Mouse (Mus musculus) heart, postnatal 14 days (tissue): ENCODE data around the gene Urod. TPM values are rescaled to one million over a fixed set of nuclear protein-coding genes. Genes with fewer than 3 reads are reported as not detected.

ENCODE experiments used
- DNase-seq, 2 experiments: peaks; one replicate each; pipeline ENCODE4 v3.0.0; 2021 to 2022
- intact Hi-C: fragments of 180-260 bp; cut with DNase I; formaldehyde crosslinking; loops from one replicate; pipeline ENCODE4 v1.15.1; 2025
- long read RNA-seq, 2 experiments: library from polyadenylated mRNA; stranded (forward); transcript quantifications; one replicate each; pipeline ENCODE4 v2.0.0; 2021
- total RNA-seq, 2 experiments: library from RNA; stranded (reverse); gene quantifications; 2 replicates each; pipeline ENCODE4 v1.2.3; 2021

The Urod gene
- total RNA-seq = 100 to 1,000 TPM in 1 of 2 experiments, 10 to 100 TPM in 1; 92.7 to 106 TPM
- long read RNA-seq, experiment 1, transcript Urod-201 (10 exons, 1,489 nt) = major isoform, 108 of 124 reads
- long read RNA-seq, experiment 1, partial matches to known transcripts = 12 of 124 reads
- long read RNA-seq, experiment 1, other reads (novel, unspliced or antisense) = 4 of 124 reads
- long read RNA-seq, experiment 2, transcript Urod-201 (10 exons, 1,489 nt) = major isoform, 111 of 142 reads
- long read RNA-seq, experiment 2, partial matches to known transcripts = 24 of 142 reads
- long read RNA-seq, experiment 2, other reads (novel, unspliced or antisense) = 7 of 142 reads

DNA sequence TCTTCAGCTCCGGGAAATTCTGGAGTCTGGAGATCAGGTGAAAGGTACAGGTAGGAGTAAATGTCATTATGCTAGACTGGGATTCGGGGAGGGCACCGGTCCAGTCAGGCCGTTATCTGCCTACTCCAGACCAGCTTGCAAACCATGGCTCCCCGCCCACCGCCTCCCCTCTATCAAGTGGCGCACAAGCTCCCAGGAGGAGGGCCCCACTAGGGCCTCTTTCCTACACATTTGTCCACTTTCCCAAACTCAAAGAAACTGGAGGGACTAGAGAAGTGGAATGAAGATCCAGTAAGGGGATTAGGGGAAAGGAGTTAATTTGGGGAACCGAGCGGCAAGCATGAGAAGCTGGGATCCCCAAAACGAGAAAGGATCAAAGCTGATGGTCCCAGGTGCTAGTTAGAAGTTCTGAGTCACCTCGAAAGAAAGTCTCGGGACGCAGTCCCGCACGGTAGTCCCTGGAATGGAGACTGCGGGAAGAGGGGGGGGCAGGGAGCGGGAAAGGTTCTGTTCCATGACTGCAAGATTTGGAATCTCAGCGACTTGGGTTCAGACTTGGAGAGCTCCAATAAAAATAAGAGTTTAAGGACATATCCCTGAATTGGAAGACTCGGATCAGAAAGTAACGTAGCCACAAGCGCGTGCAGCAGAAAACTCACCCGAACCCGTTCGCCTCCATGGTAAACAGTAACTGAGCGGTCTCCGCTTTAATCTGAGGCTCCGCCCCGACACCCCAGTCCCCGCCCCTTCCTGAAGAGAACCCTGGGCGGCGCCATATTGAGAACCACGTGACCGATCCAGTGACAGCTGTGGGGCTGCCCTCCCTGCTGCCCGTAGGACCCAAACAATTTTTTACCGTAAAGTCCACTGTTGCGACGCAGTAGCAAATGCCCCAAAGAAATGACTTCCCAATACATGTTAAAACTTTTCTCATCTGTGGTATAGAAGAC is at the start of gene Urod:
Urod (minus strand) TSS at position 742 of the 950 bp plus-strand sequence.
- DNase-seq = peak; percentile 92 to 94
- intact Hi-C loops = loop anchor here (5.0 kb wide), 1 partner anchor 272 kb away; the partner anchor contains the start of gene Tesk2

DNA sequence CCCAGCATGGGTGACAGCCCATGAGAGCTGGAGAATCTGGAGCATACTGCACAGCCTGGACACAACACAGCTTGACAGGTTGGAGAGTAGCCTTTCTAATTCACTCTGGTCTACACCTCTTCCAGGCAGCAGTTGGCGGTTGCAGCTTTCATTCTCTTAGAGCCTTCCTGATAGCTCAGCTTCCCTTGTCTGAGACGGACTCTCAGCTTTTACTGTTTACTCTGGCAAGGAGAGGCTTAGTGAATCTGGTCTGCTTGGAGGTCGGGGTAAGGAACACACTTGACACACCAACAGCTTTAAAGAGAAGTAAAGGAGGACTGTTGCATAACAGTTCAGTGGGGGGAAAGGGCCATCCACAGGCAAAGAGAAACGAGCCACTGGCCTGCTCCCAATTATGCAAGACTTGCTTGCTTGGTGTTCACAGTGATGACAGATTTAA is 47.1 kb upstream of the Urod start:
- intact Hi-C loops = no loop called here
- DNase-seq = peak; percentile 66 to 76

DNA sequence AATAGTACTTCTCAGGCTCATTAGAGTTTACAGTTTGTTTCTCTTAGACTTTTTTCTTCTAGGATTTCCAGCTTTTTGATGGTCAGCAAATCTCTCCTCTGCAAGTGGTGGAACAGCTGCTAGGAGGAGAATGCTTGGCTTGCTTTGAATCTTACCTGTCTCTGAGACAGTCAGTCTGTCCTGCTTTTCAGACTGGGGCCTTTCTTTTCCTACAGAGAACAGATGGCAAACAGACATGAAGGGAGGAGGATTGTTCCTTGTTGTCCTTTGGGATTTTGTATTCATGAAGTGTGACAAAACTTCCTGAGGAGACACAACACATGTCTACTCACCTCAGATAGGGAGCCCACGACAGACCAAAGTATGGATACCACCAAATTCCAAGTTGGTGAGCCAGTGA is 46.6 kb upstream of the Urod start:
- intact Hi-C loops = no loop called here

DNA sequence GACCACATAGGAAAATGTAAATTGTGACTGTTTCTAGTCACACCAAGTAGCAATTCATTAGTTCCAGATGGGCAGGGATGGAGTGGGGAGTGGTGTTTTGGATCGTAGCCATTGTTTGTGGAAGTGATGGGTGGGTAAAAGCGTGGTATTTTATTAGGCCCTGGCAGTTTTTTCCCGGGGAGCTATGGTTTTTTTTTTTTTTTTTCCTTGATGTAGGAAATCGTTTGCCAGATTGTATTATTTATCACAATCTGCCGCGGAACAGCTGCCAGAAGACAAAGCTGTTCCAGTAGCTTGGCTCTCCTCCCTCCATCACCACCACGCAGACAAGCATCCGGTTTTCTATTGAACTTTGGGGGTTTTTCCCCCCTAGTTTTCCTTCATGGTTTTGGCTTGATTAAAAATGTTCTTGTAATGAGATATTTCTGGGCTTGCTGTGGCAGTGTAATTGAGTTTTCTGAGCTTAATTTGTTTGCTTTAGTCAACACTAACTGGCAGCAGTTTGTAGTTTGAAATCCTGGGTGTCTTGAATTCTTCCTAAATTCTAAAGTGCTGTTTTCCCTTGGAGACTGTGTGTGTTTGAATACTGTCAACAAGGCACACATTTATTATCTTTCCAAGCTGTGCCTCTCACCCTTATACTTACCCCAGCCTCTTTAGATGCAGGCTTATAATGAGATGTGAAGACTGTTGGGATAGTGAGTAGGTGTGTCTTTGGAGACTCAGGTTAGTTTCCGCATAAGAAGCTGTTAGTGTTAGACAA is 45.9 kb upstream of the Urod start:
- intact Hi-C loops = no loop called here
- peak; percentile 60 to 64 for DNase-seq

More for the DNA sequence above, 46.6 kb upstream of the Urod start:
- no peak for DNase-seq

DNA sequence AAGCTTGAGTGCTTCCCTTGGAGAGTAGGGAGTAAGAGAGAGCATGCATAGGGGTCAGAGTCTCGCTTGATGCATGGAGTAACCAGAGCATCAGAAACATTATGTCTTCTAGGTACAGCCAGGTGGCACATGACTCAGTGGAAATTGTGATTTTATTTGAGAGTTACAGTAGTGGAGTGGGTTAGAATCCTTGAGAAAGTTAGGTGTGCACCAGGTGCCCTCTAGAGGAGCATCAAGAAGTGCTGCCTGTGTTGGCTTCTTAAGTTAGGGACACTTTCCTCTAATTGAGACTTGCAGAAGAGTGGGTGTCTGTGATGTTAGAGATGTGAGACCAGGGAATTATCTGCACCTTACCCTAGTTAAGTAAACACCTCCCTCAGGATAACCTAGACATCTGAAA is 36.9 kb upstream of the Urod start:
- DNase-seq = no peak
- intact Hi-C loops = no loop called here

DNA sequence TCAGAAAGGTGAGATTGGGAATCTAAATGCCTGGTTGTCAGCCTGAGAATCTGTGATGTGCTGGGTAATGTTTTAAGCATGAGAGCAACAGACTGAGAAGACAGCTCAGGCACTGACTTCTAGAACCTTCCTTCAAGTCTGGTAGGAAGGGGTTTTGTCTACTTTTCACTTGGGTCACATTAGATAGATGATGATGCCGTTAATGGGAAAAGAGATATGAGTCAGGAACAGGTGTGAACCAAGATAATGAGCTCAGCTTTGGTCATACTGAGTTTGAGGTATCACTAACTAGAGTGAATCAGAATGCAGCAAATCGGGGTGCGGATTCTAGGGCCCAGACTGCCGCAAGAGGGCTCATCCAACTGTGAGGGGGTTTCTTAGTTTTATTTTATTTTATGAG is 29.3 kb upstream of the Urod start:
- intact Hi-C loops = no loop called here
- DNase-seq = no peak

DNA sequence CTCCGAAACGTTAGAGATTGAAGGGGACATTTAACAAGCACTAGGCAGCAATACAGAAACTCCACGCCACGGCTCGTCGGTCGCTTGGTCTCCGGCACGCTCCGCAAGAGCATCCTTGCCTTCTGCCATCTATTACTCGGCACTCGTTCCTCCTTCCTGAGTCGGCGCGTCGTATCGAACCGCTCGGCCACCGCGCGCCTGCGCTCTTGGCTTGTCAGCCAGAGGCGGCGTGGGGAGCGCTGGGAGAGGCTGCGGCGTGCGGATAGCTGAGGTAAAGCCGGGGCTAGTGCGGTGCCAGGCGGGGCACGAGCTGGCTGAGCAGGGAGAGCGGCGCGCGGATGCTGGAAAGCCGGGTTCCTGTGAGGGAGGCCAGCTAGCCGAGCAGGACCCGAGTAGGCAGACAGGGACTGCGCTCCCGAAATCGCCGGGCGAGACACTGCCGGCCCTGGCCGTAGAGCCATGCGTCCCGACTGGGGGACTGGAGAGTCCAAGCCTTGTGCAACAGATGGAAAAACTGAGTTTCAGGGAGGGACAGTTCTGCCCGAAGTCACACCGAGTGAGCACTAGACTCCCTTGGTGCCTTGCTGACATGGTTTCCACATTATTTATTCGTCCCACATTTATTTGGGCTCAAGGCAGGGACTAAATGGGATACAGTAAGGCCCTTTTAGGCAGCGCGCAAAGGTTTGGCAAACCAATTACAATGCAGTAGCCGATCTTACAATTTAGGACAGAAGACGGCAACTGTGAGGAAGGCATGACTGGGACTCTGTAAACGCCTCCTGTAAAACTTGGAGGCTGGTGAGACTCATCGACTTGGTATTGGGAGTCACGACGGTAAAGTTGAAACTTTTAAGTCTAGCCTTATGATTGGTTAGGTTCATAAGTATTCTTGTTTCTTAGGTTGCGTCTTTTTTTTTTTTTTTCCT is 25.3 kb upstream of the Urod start, which contains the start of gene Eif2b3:
Eif2b3 (plus strand) TSS at position 197 of the 929 bp plus-strand sequence.
- intact Hi-C loops = loop anchor here (5.0 kb wide), 1 partner anchor 78 kb away; the partner anchor contains the start of gene Ptch2

DNA sequence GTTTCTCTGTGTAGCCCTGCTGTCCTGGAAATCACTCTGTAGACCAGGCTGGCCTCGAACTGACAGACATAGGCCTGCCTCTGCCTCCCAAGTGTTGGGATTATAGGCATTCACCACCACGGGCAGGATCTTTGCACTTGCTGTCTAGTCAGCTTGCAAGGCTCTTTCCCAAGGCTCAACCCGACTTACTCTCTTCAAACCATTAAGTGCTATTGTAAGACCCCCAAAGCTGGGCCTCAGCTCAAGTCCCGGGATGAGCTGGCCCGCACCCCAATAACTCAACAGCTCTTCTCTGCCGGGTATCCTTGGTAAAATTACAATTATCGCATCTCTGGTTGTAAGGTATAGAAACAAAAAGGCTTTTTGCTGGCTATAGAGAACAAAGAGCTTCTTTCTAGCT is 24.1 kb upstream of the Urod start:
- DNase-seq = no peak
- intact Hi-C loops = loop anchor here (5.0 kb wide), 1 partner anchor 79 kb away; the partner anchor contains the start of gene Ptch2

More for the DNA sequence above, 25.3 kb upstream of the Urod start, which contains the start of gene Eif2b3:
- DNase-seq = peak; percentile 90 to 92

DNA sequence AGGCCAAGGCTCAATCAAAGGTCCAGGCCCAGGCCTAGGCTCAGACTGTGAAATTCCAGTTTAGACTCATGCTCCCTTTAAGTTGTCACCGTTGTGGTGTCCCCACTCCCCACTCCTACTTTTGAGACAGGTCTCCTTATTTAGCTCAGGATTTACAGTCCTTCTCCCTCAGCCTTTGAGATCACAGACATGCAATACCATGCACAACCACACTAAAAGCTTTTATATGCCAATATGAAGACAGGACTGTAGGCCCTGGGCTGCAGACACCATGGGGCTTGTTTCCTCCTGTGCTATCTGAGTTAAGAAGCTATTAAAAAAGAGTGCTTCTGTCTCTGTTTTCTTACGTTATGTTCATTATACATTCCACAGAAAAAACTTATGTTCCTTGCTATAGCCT is 23.5 kb upstream of the Urod start:
- intact Hi-C loops = loop anchor here (5.0 kb wide), 1 partner anchor 80 kb away; the partner anchor contains the start of gene Ptch2

DNA sequence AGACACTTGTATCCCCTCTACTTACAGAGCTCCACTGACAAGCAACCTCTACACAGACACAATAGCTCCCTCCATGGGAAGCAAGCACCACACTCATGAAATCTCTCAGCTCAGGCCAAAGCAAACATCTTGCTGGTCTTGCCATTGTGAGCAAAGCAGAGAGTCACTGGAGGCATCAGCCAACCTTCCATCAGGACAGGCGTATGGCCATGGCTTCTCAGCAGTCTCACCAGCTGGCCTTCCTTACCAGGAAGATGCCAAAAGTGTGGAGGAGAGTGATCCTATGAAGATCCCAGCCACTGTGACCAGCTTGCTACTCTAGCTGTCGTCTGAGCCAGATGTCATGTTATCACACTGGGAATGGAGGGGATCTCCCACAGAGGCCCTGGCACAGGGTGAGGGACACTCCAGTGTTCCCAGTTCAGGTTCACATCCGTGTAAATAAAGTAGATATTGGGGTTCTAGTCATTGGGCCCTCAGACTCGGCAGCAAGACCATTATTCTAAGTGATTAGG is 20.7 kb upstream of the Urod start:
- intact Hi-C loops = loop anchor here (5.0 kb wide), 1 partner anchor 82 kb away; the partner anchor contains the start of gene Ptch2
- no peak for DNase-seq

More for the DNA sequence above, 23.5 kb upstream of the Urod start:
- DNase-seq = no peak

DNA sequence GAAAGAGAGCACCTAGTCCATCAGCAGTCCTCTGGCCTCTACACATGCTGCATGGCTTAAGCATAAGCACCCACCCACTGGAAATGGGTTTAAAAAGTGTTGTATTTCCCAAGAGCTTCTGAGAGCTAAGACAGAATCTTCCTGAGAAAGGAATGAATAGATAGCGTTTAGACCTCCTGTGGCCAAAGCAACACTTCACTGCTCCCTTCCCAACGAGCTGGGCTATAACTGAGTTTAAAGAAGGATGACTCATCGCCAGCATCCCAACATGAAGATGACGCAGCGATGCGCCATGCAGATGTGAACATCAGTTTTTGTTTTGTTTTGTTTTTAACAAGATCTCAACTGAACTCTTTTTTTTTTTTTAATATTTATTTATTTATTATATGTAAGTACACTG is 19.4 kb upstream of the Urod start:
- DNase-seq = no peak
- intact Hi-C loops = no loop called here

DNA sequence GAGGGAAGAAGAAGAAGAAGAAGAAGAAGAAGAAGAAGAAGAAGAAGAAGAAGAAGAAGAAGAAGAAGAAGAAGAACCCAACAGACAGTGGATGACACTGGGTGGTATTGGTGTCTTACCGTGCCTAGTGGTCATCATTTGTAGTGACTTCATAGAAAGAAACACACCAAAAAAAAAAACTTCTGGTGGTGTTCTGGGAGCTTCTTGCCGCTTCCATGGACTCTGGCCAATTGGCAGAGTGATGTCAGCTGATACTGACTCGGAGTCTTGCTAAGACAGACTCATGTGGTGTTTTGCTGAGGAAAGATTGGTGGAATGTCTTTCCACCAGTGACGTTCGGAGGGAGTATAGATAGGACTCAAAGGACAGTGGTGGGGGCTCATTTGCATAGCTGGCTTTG is 16.0 kb upstream of the Urod start:
- intact Hi-C loops = no loop called here
- DNase-seq = no peak

DNA sequence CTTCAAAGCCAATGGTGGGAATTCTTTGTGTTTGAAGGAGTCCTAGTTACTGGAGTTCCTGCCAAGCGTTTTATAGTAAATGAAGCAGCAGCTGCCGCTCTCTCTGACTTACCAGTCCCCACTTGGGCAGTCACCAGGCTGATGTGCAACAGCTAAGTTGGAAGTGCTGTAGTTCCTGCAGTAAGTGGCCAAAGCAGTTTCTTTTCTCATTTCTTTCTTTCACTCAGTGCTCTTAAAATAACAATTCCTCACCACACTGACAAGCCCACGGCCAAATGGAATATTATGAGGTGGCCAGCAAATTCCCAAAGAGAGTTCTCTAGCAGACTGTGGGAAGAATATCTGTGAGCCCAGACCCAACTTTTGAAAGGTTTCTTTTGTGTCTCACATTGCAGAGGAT is 12.8 kb upstream of the Urod start:
- no peak for DNase-seq
- intact Hi-C loops = no loop called here

DNA sequence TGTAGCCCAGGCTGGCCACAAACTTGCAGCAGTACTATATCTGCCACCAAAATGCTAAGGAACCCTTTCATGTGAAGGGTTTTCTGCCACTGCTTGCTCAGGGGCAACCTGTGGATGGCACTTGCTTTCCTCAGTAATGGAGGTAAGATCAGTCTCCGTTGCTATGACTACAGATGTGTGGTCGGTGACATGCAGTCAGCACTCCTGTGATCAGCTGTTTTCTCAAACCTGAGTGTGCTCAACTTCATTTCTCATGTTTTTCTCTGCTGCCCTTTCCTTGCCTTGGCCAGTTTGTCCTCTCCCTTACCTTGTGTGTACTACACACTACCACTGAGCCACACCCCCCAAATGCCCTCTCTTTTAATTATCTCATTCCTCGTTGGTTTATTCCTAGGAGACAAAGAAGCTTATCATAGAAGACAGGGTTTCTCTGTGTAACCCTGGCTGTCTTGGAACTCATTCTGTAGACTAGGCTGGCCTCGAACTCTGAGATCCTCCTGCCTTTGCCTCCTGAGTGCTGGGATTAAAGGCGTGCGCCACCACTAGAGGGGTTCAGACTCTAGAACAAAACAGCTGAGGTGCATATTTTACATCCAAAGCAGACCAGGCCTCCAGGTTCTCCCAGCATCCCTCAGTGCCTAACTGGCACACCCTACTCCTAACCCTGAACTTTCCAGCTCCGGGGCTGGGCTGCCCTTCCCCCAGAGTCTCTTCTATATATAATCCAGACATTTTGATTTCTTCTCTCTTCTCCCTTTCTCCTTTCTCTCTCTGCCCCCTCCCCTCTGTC is 11.6 kb upstream of the Urod start:
- intact Hi-C loops = no loop called here
- DNase-seq = no peak

DNA sequence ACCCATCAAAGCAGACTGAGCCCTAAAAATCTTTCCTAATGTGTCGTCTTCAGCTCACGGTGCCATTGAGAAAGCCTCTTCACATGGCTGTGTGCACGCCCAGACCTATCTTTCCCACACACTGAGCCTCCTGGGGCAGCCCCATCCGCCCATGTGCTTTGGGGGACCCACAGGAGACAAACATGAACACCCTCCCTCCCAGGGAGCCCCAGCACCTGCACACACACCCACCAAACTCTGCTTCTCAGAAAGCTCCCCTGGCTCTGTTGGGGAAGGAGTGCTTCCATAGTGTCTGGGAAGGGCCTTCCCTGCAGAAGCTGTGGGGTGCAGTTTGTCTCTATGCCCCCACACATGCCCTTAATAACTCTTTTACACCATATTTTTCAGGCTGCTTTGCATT is 10.4 kb upstream of the Urod start:
- intact Hi-C loops = loop anchor here (5.0 kb wide), 2 partner anchors 93 to 118 kb away; partner anchors contain the start of gene Ptch2
- DNase-seq = no peak

DNA sequence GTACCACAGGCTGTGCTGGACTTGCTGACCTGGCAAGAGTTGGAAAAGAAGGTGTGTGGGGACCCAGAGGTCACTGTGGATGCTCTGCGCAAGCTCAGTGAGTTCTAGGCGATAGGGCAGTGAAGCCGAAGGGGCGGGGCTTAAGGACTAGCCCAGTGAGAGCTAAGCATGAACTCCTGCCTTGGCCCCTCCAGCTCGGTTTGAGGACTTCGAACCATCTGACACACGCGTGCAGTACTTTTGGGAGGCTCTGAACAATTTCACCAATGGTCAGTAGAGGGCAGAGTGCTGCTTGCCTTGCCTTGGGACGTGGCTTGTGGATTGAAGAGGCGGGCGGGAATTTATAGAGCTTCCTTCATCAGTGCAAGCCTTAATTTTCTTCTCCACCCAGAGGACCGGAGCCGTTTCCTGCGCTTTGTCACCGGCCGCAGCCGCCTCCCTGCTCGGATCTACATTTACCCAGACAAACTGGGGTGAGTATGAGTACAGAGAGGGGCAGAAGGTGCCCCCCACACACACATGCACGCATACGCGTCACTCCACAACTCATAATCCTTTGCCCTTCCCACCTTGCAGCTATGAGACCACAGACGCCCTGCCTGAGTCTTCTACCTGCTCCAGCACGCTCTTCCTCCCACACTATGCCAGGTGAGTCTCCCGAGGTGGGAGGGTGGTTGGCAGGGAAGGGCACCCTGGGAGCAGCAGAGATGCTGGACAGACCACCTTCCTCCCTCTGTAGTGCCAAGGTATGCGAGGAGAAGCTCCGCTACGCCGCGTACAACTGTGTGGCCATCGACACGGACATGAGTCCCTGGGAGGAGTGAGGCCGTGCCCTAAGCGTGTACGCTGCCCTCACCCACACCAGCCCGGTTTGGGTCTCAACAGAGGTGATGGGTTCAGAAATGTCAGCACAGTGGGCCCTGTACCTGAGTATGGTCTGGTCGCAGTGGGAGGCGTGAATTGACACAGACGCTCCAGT is 8.6 kb upstream of the Urod start:
- intact Hi-C loops = loop anchor here (1.0 to 5.0 kb wide), 3 partner anchors 94 to 138 kb away; partner anchors contain the start of gene Ptch2
- DNase-seq = peak; percentile 58 to 76

DNA sequence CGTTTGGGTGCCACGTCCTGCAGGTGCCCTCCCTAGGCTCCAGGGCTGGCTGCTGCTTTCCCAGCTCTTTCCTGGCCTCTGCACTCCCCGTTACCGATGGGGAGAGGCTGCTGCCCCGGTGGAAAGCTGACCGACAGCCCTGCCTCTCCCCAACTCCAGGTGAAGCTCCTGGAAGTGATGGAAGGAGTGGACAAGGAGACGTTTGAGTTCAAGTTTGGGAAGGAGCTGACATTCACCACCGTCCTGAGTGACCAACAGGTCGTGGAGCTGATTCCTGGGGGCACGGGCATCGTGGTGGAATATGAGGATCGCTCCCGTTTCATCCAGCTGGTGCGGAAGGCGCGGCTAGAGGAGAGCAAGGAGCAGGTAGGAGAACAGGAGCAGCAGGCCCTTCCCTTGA is 7.7 kb upstream of the Urod start:
- no peak for DNase-seq
- intact Hi-C loops = loop anchor here (5.0 kb wide), 2 partner anchors 95 to 120 kb away; partner anchors contain the start of gene Ptch2
